Mouse (Mus musculus): Measurements from ENCODE around the gene Vmn2r44. TPM values are rescaled to one million over a fixed set of nuclear protein-coding genes. Genes with fewer than 3 reads are reported as not detected.

Gene Vmn2r44
- polyA plus RNA-seq (2014; fragmentation: Illumina TruSeq; extraction: RNeasy Lipid Tissue Mini Kit (QIAGEN cat#74804); ENCODE audit: low read depth, low replicate concordance): not detected

DNA sequence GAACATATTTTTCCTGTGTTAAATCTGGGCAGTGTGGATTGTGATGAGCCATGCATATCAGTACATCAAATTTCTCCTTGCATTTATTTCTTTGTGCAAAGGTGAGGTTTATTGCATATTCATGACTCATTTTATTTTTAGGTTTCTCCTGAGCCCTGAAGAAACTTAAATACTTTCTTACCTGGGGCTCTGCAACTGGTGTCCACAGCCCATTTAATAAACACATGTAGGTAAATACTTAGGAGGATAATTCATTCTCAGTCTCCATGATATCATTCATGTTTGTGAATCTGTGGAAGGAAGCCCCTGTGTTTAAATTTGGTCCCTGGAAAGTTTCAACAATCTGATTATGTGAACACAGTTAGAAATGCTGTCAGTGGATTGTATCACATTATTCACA is at the start of gene Vmn2r44:
Gene Vmn2r44 (minus strand): TSS at position 101 of the 400 bp plus-strand sequence.

Other genes starting within 250 kb of the Vmn2r44 start
- not detected for gene Vmn2r41, start 221.7 kb downstream of the Vmn2r44 start, polyA plus RNA-seq (2014; fragmentation: Illumina TruSeq; extraction: RNeasy Lipid Tissue Mini Kit (QIAGEN cat#74804); ENCODE audit: low read depth, low replicate concordance)
- not detected for gene Vmn2r42, start 183.0 kb downstream of the Vmn2r44 start, polyA plus RNA-seq (2014; fragmentation: Illumina TruSeq; extraction: RNeasy Lipid Tissue Mini Kit (QIAGEN cat#74804); ENCODE audit: low read depth, low replicate concordance)
- not detected for gene Vmn2r43, start 122.7 kb downstream of the Vmn2r44 start, polyA plus RNA-seq (2014; fragmentation: Illumina TruSeq; extraction: RNeasy Lipid Tissue Mini Kit (QIAGEN cat#74804); ENCODE audit: low read depth, low replicate concordance)
- not detected for gene Vmn2r45, start 105.7 kb upstream of the Vmn2r44 start, polyA plus RNA-seq (2014; fragmentation: Illumina TruSeq; extraction: RNeasy Lipid Tissue Mini Kit (QIAGEN cat#74804); ENCODE audit: low read depth, low replicate concordance)

All from kidney, adult 10 weeks (tissue).